Mouse (Mus musculus) liver, embryonic 16.5 days (tissue): ENCODE data around the gene Ankrd28. TPM values are rescaled to one million over a fixed set of nuclear protein-coding genes. Genes with fewer than 3 reads are reported as not detected.

Source experiments
- ATAC-seq: fragments of 200-750 bp; cut with Nextera tagmentation; 2 replicates; pipeline ENCODE4 v1.8.0; 2017; ENCODE audit warnings: low read depth, mild to moderate bottlenecking, moderate number of reproducible peaks, moderate library complexity
- H3K27ac ChIP-seq: fragments of 300-500 bp; sonication (generic); 2 replicates; pipeline ENCODE4 v1.5.1; 2014; ENCODE audit warnings: mild to moderate bottlenecking, low read length
- H3K27me3 ChIP-seq: fragments of 300-500 bp; sonication (generic); 2 replicates; pipeline ENCODE4 v1.6.1; 2014; ENCODE audit warnings: low read depth, low read length, mixed read lengths; ENCODE audit not compliant: control insufficient read depth, insufficient read depth
- H3K36me3 ChIP-seq: fragments of 300-500 bp; sonication (generic); 2 replicates; pipeline ENCODE4 v1.6.1; 2014; ENCODE audit warnings: mild to moderate bottlenecking; ENCODE audit not compliant: control insufficient read depth, insufficient read depth
- H3K4me1 ChIP-seq: fragments of 300-500 bp; sonication (generic); 2 replicates; pipeline ENCODE4 v1.6.1; 2014; ENCODE audit warnings: low read depth, low read length, mixed read lengths; ENCODE audit not compliant: control insufficient read depth
- H3K4me2 ChIP-seq: fragments of 300-500 bp; sonication (generic); 2 replicates; pipeline ENCODE4 v1.6.1; 2014; ENCODE audit warnings: low read depth, low read length, mixed read lengths
- H3K4me3 ChIP-seq: fragments of 300-500 bp; sonication (generic); 2 replicates; pipeline ENCODE4 v1.5.1; 2014; ENCODE audit warnings: low read depth, mild to moderate bottlenecking, low read length
- H3K9ac ChIP-seq: fragments of 300-500 bp; sonication (generic); 2 replicates; pipeline ENCODE4 v1.6.1; 2014; ENCODE audit warnings: low read depth, low read length
- H3K9me3 ChIP-seq: fragments of 300-500 bp; sonication (generic); replicated peaks from 2 replicates; pipeline ENCODE4 v1.6.1; 2016; ENCODE audit warnings: low read length; ENCODE audit not compliant: control insufficient read depth
- WGBS: fragments of 180-500 bp; shearing (Covaris S2); extraction: QIAGEN DNeasy Blood & Tissue Kit; methylation state at CpG from one replicate; pipeline ENCODE4 v1.1.7; 2014; ENCODE audit not compliant: insufficient replicate concordance; 5-methylcytosine and 5-hydroxymethylcytosine counted together
- polyA plus RNA-seq: library from polyadenylated mRNA; unstranded; fragments of >200 nt; fragmentation: Nextera tagmentation; extraction: Ambion mirVana; gene quantifications from 2 replicates; pipeline ENCODE4 v1.2.1, GENCODE M21; 2015

The Ankrd28 gene
- polyA plus RNA-seq, 1 experiment from 2014 or later: 3.9 TPM

- Histone ChIP-seq H3K36me3 (no peaks in the 10 kb centered on the region), H3K9ac (no peak overlapping the region), H3K4me1 (no peaks in the 10 kb centered on the region), H3K4me3 (no peak overlapping the region), H3K4me2 (no peak overlapping the region), H3K27me3 (no peaks in the 10 kb centered on the region), H3K9me3 (no peaks in the 10 kb centered on the region), H3K27ac (no peak overlapping the region)
- ATAC-seq: no peak
- WGBS: 72% methylated on average over 5 of the region's 5 CpGs
Measured at GRCm38 (mm10) chr14:31800446-31800845, 30.0 kb downstream of the Ankrd28 start.

GRCm38 (mm10) chr14:31798937-31799336 lies 31.5 kb downstream of the Ankrd28 start:
- Histone ChIP-seq H3K36me3 (no peaks in the 10 kb centered on the region), H3K27ac (no peak overlapping the region), H3K27me3 (no peaks in the 10 kb centered on the region), H3K4me2 (no peak overlapping the region), H3K9me3 (no peaks in the 10 kb centered on the region), H3K4me1 (no peaks in the 10 kb centered on the region; the same call in 1 of the 2 replicates), H3K4me3 (no peak overlapping the region), H3K9ac (no peak overlapping the region)
- no peak for ATAC-seq
- WGBS: 81% methylated on average over 10 of the region's 10 CpGs

DNA sequence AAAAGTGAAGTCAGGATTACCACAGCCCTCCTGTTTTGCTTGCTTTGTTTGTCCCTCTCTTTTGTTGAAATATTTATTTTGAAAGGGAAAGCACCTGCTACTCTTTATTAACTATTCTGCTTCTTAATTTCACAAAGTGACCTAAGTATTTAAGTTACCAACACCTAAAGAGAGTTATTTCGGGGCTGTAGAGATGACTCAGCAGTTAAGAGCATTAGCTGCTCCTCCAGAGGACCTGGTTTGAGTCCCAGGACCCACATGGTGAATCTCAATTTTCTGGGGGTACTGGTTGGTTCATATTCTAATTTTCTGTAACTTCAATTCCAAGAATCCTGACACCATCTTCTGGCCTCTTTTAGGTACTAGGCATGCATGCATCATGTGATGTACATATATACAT lies 34.9 kb downstream of the Ankrd28 start:
- 15% methylated on average over 1 of the region's 1 CpGs for WGBS
- H3K4me2 ChIP-seq: no peak overlapping the region
- H3K27me3 ChIP-seq: no peaks in the 10 kb centered on the region
- no peak overlapping the region for H3K27ac ChIP-seq
- ATAC-seq: no peak
- no peak overlapping the region for H3K9ac ChIP-seq
- no peaks in the 10 kb centered on the region; the same call in 1 of the 2 replicates for H3K4me1 ChIP-seq
- no peak overlapping the region for H3K4me3 ChIP-seq
- no peaks in the 10 kb centered on the region for H3K36me3 ChIP-seq
- no peaks in the 10 kb centered on the region for H3K9me3 ChIP-seq

GRCm38 (mm10) chr14:31794776-31795126 lies 35.7 kb downstream of the Ankrd28 start:
- H3K27me3 ChIP-seq: no peaks in the 10 kb centered on the region
- 39% methylated on average over 1 of the region's 1 CpGs for WGBS
- H3K4me2 ChIP-seq: no peak overlapping the region
- no peaks in the 10 kb centered on the region; the same call in 1 of the 2 replicates for H3K4me1 ChIP-seq
- H3K9ac ChIP-seq: no peak overlapping the region
- no peak overlapping the region for H3K27ac ChIP-seq
- H3K36me3 ChIP-seq: no peaks in the 10 kb centered on the region
- H3K9me3 ChIP-seq: no peaks in the 10 kb centered on the region
- no peak overlapping the region for H3K4me3 ChIP-seq
- ATAC-seq: no peak

GRCm38 (mm10) chr14:31793979-31794775 lies 36.3 kb downstream of the Ankrd28 start:
- no peak overlapping the region for H3K9ac ChIP-seq
- peak; percentile 39; the same call in 1 of the 2 replicates for ATAC-seq
- no peaks in the 10 kb centered on the region for H3K9me3 ChIP-seq
- H3K4me2 ChIP-seq: no peak overlapping the region
- WGBS: 67% methylated on average over 4 of the region's 4 CpGs
- no peak overlapping the region for H3K27ac ChIP-seq
- no peaks in the 10 kb centered on the region; the same call in 1 of the 2 replicates for H3K4me1 ChIP-seq
- H3K27me3 ChIP-seq: no peaks in the 10 kb centered on the region
- H3K4me3 ChIP-seq: no peak overlapping the region
- H3K36me3 ChIP-seq: no peaks in the 10 kb centered on the region

GRCm38 (mm10) chr14:31790797-31791196 lies 39.7 kb downstream of the Ankrd28 start:
- Histone ChIP-seq H3K9ac (no peak overlapping the region), H3K4me2 (no peak overlapping the region), H3K9me3 (no peaks in the 10 kb centered on the region), H3K36me3 (no peaks in the 10 kb centered on the region), H3K4me1 (peaks cover 3% of the 10 kb centered on the region), H3K4me3 (no peak overlapping the region), H3K27ac (no peak overlapping the region), H3K27me3 (no peaks in the 10 kb centered on the region)
- WGBS: 31% methylated on average over 1 of the region's 1 CpGs
- no peak for ATAC-seq

GRCm38 (mm10) chr14:31786906-31787305 lies 43.5 kb downstream of the Ankrd28 start:
- no peaks in the 10 kb centered on the region for H3K27me3 ChIP-seq
- WGBS: 54% methylated on average over 2 of the region's 2 CpGs
- no peak for ATAC-seq
- H3K4me2 ChIP-seq: no peak overlapping the region
- H3K36me3 ChIP-seq: no peaks in the 10 kb centered on the region
- H3K4me3 ChIP-seq: no peak overlapping the region
- H3K27ac ChIP-seq: no peak overlapping the region
- H3K9me3 ChIP-seq: no peaks in the 10 kb centered on the region
- H3K9ac ChIP-seq: no peak overlapping the region
- H3K4me1 ChIP-seq: peaks cover 11% of the 10 kb centered on the region

DNA sequence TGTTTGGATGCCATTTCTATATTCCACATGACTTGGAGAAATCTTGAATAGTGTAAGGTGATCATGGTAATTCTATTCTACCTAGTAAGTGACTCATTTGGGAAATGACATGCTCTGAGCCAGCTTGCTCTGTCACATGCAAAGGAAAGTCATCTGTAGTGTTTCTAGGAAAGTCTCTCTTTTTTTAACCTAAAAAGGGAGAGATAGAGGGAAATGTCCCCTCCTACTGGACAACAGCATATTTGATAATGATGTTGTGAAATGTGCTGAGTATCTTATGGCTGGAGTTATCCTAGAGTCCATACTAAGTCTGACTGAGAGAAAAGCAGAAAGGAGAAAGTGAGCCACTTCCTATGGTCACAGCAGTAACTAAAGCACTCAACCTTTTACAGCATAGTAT lies 44.8 kb downstream of the Ankrd28 start:
- H3K27ac ChIP-seq: no peak overlapping the region
- H3K27me3 ChIP-seq: no peaks in the 10 kb centered on the region
- no peak overlapping the region for H3K4me2 ChIP-seq
- H3K4me3 ChIP-seq: no peak overlapping the region
- H3K36me3 ChIP-seq: no peaks in the 10 kb centered on the region
- peaks cover 11% of the 10 kb centered on the region for H3K4me1 ChIP-seq
- no peaks in the 10 kb centered on the region for H3K9me3 ChIP-seq
- no peak overlapping the region for H3K9ac ChIP-seq
- ATAC-seq: no peak

DNA sequence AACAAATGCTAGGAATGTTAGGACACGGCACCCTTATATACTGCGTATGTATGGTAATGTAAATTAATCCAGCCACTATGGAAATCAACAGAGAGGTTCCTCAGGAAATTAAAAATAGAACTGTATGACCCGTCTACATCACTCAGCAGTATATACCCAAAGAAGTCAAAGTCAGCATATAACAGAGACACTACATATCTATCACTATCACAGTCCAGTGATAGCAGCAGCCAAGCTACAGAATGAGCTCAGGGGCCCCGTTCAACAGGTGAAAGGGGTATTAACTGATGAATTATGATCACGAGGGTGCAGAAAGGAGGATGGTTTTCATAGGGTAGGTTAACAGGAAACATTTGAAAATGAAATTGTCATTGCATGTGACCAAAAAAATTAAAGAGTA lies 45.5 kb downstream of the Ankrd28 start:
- Histone ChIP-seq H3K4me3 (no peak overlapping the region), H3K4me1 (peaks cover 11% of the 10 kb centered on the region), H3K36me3 (no peaks in the 10 kb centered on the region), H3K9ac (no peak overlapping the region), H3K27ac (no peak overlapping the region), H3K9me3 (no peaks in the 10 kb centered on the region), H3K27me3 (no peaks in the 10 kb centered on the region), H3K4me2 (no peak overlapping the region)
- WGBS: 51% methylated on average over 5 of the region's 5 CpGs
- ATAC-seq: no peak
